Mouse (Mus musculus) kidney, embryonic 14.5 days (tissue): ENCODE measurements around the gene Nsun4. TPM values are rescaled to one million over a fixed set of nuclear protein-coding genes. Genes with fewer than 3 reads are reported as not detected.

Experiments
- ATAC-seq: fragments of 200-750 bp; cut with Nextera tagmentation; 2 replicates; pipeline ENCODE4 v1.8.0; 2017; ENCODE audit warnings: moderate number of reproducible peaks, mild to moderate bottlenecking, moderate TSS enrichment, moderate library complexity; ENCODE audit not compliant: low FRiP score, low TSS enrichment
- H3K27ac ChIP-seq: fragments of 300-500 bp; sonication (generic); 2 replicates; pipeline ENCODE4 v1.5.1; 2014; ENCODE audit warnings: low read depth, mild to moderate bottlenecking, low read length, moderate library complexity, mixed read lengths
- H3K27me3 ChIP-seq: fragments of 300-500 bp; sonication (generic); 2 replicates; pipeline ENCODE4 v1.6.1; 2014; ENCODE audit warnings: mild to moderate bottlenecking, low read length; ENCODE audit not compliant: control insufficient read depth, insufficient read depth
- H3K36me3 ChIP-seq: fragments of 300-500 bp; sonication (generic); 2 replicates; pipeline ENCODE4 v1.6.1; 2014; ENCODE audit warnings: low read length, mixed read lengths; ENCODE audit not compliant: control insufficient read depth, insufficient read depth
- H3K4me1 ChIP-seq: fragments of 300-500 bp; sonication (generic); 2 replicates; pipeline ENCODE4 v1.6.1; 2014; ENCODE audit warnings: low read length, mixed read lengths; ENCODE audit not compliant: control insufficient read depth, insufficient read depth
- H3K4me2 ChIP-seq: fragments of 300-500 bp; sonication (generic); replicated peaks from 2 replicates; pipeline ENCODE4 v1.6.1; 2014; ENCODE audit warnings: low read depth, mild to moderate bottlenecking, low read length
- H3K4me3 ChIP-seq: fragments of 300-500 bp; sonication (generic); 2 replicates; pipeline ENCODE4 v1.5.1; 2014; ENCODE audit warnings: mild to moderate bottlenecking, low read length
- H3K9ac ChIP-seq: fragments of 300-500 bp; sonication (generic); 2 replicates; pipeline ENCODE4 v1.6.1; 2014; ENCODE audit warnings: low read depth, mild to moderate bottlenecking, low read length, moderate library complexity
- H3K9me3 ChIP-seq: fragments of 300-500 bp; sonication (generic); 2 replicates; pipeline ENCODE4 v1.6.1; 2016; ENCODE audit warnings: low read length; ENCODE audit not compliant: control insufficient read depth
- WGBS: fragments of 180-500 bp; shearing (Covaris S2); extraction: QIAGEN DNeasy Blood & Tissue Kit; methylation state at CpG from one replicate; pipeline ENCODE4 v1.1.7; 2014; 5-methylcytosine and 5-hydroxymethylcytosine counted together
- polyA plus RNA-seq: library from polyadenylated mRNA; unstranded; fragments of >200 nt; fragmentation: Nextera tagmentation; extraction: Ambion mirVana; gene quantifications from 2 replicates; pipeline ENCODE4 v1.2.1, GENCODE M21; 2014

Gene Nsun4
- 17.1 and 24.1 TPM in 2 replicates for polyA plus RNA-seq

- WGBS = under 1% methylated on average over 35 of the region's 35 CpGs
Measured at GRCm38 (mm10) chr4:116053399-116053961, at the start of gene Nsun4. Gene Nsun4, minus strand, starts transcription at chr4:116053876.

DNA sequence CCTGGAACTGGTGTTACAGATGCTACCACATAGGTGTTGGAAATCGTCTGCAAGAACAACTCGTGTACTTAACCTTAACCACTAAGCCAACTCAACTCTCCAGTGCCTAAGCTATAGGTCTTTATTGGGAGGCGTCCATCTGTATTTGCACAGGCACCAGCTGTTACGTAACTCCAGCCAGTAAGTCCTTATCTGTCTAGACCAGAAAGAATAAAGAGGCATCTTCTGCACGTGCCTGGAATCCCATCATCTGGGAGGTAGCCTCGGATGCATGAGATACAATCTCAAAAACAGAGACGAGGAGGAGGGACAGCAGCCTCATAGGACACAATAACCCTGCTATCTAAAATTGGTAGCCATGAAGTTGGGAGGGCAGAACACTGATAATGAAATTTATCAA is 47.3 kb upstream of the Nsun4 start:
- no peak for ATAC-seq
- Histone ChIP-seq H3K9me3 (no peaks in the 10 kb centered on the region), H3K4me1 (no peaks in the 10 kb centered on the region), H3K9ac (no peak overlapping the region), H3K4me3 (no peak overlapping the region), H3K4me2 (no peak overlapping the region), H3K36me3 (peaks cover 82% of the 10 kb centered on the region), H3K27me3 (no peaks in the 10 kb centered on the region), H3K27ac (no peak overlapping the region)
- WGBS = 87% methylated on average over 7 of the region's 7 CpGs

More at GRCm38 (mm10) chr4:116053399-116053961, at the start of gene Nsun4:
- Histone ChIP-seq H3K9ac (peak within 1 kb of the TSS; percentile 60), H3K4me3 (peak within 1 kb of the TSS; percentile 59), H3K9me3 (no peaks in the 10 kb centered on the region), H3K27me3 (no peaks in the 10 kb centered on the region), H3K36me3 (0 out of 2 replicates have a peak, but pooled peaks cover 2% of the 10 kb centered on the region), H3K4me2 (peak within 1 kb of the TSS; percentile 64), H3K27ac (peak within 1 kb of the TSS; percentile 87), H3K4me1 (peaks cover 4% of the 10 kb centered on the region; the same call in 1 of the 2 replicates)
- peak; percentile 96 for ATAC-seq

- Histone ChIP-seq H3K27me3 (no peaks in the 10 kb centered on the region), H3K27ac (no peak overlapping the region), H3K36me3 (peaks cover 90% of the 10 kb centered on the region), H3K4me2 (no peak overlapping the region), H3K4me3 (no peak overlapping the region), H3K4me1 (no peaks in the 10 kb centered on the region), H3K9ac (no peak overlapping the region), H3K9me3 (no peaks in the 10 kb centered on the region)
- WGBS = 92% methylated on average over 8 of the region's 8 CpGs
- ATAC-seq = no peak
Measured at GRCm38 (mm10) chr4:116097211-116097610, 43.5 kb upstream of the Nsun4 start.

GRCm38 (mm10) chr4:116096291-116096690 is 42.6 kb upstream of the Nsun4 start:
- no peak overlapping the region for H3K4me2 ChIP-seq
- no peak for ATAC-seq
- peaks cover 87% of the 10 kb centered on the region for H3K36me3 ChIP-seq
- no peak overlapping the region for H3K4me3 ChIP-seq
- no peaks in the 10 kb centered on the region for H3K4me1 ChIP-seq
- H3K9me3 ChIP-seq = no peaks in the 10 kb centered on the region
- WGBS = 92% methylated on average over 10 of the region's 10 CpGs
- no peaks in the 10 kb centered on the region for H3K27me3 ChIP-seq
- no peak overlapping the region for H3K27ac ChIP-seq
- H3K9ac ChIP-seq = no peak overlapping the region

DNA sequence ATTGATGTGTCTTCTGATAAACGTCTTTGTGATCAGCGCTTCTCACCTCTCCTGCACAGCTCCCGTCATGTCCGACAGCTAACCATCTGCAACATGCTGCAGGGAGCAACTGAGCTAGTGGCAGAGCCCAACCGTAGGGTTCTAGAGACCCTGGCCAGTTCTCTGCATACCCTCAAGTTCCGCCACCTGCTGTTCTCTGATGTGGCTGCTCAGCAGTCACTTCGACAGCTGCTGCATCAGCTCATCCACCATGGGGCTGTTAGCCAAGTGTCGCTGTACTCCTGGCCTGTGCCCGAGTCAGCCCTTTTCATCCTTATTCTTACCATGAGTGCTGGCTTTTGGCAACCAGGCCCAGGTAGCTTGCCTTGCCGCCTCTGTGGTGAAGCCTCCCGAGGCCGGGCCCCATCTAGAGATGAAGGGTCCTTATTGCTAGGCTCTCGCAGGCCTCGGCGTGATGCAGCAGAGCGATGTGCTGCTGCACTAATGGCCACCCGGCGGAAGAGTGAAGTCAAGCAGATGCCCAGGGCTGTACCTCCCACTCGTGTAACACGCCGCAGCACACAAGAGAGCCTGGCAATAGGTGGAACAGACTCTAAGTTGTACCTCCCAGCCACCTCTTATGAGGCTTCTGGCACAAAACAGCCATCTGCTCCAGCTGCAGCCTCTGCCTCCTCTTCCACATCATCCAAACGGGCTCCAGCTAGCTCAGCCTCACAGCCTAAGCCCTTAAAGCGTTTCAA is 35.0 kb upstream of the Nsun4 start:
- no peak overlapping the region for H3K9ac ChIP-seq
- H3K4me3 ChIP-seq = no peak overlapping the region
- no peaks in the 10 kb centered on the region for H3K4me1 ChIP-seq
- no peak for ATAC-seq
- no peaks in the 10 kb centered on the region for H3K9me3 ChIP-seq
- H3K4me2 ChIP-seq = no peak overlapping the region
- no peak overlapping the region for H3K27ac ChIP-seq
- H3K27me3 ChIP-seq = no peaks in the 10 kb centered on the region
- WGBS = 91% methylated on average over 23 of the region's 23 CpGs
- H3K36me3 ChIP-seq = peaks cover 71% of the 10 kb centered on the region

DNA sequence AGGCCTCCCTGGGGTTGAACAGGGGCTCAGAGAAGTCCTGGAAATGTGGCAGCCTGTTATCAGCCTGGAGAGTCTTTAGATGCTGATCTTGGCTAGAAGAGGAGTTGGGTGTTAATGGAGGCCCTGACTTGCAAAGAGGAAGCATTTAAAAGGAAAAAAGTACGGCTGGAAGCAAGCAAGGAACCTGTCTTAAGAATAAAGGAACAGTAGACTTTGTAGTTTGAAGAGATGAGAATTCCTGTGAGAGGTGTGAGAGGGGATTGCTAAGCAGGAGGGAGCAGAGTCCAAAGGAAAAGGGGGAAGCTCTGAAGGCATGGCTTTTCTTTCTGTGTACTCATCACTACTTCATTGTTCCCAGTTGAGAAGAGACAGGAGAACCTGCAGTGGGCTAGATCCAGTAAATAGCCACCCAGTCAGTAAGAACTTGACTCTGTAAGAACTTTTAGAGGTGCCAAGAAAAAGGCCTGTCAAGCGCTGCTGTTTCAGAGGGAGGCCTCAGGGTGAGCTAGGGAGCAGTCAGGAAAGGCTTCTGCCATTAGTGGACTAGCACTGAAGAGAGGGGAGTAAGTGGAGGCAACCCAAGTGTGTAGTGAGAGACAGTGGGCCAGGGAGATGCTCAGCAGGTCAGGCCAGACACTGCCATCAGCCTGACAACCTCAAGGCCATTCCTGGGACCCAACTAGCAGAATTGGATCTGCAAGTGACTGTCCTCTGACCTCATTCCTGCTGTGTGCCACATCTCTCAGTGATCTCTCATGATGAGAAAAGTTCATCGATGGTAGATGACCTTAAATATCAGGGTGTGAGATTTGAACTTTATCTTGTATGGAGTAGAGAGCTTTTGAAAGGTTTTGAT is 23.8 kb upstream of the Nsun4 start:
- peak overlapping the region; percentile 99 for H3K9ac ChIP-seq
- H3K36me3 ChIP-seq = peaks cover 26% of the 10 kb centered on the region
- no peaks in the 10 kb centered on the region for H3K9me3 ChIP-seq
- peaks cover 26% of the 10 kb centered on the region for H3K4me1 ChIP-seq
- H3K4me3 ChIP-seq = peak overlapping the region; percentile 99
- ATAC-seq = no peak
- peak overlapping the region; percentile 95; the same call in 1 of the 2 replicates for H3K27ac ChIP-seq
- peak overlapping the region; percentile 53 for H3K4me2 ChIP-seq
- 54% methylated on average over 3 of the region's 3 CpGs for WGBS
- H3K27me3 ChIP-seq = no peaks in the 10 kb centered on the region

- no peaks in the 10 kb centered on the region for H3K27me3 ChIP-seq
- ATAC-seq = peak; percentile 12
- H3K4me1 ChIP-seq = peaks cover 26% of the 10 kb centered on the region
Measured at GRCm38 (mm10) chr4:116076369-116077231, 22.9 kb upstream of the Nsun4 start.

GRCm38 (mm10) chr4:116075631-116076368 is 22.1 kb upstream of the Nsun4 start:
- Histone ChIP-seq H3K9ac (peak overlapping the region; percentile 99), H3K9me3 (no peaks in the 10 kb centered on the region), H3K4me2 (peak overlapping the region; percentile 53), H3K36me3 (peaks cover 11% of the 10 kb centered on the region), H3K4me1 (peaks cover 26% of the 10 kb centered on the region), H3K27me3 (no peaks in the 10 kb centered on the region), H3K27ac (peak overlapping the region; percentile 95), H3K4me3 (peak overlapping the region; percentile 99)
- under 1% methylated on average over 63 of the region's 77 CpGs for WGBS
- ATAC-seq = peak; percentile 80

More at GRCm38 (mm10) chr4:116076369-116077231, 22.9 kb upstream of the Nsun4 start:
- no peaks in the 10 kb centered on the region for H3K9me3 ChIP-seq
- peak overlapping the region; percentile 99 for H3K4me3 ChIP-seq
- 2% methylated on average over 37 of the region's 37 CpGs for WGBS
- peaks cover 19% of the 10 kb centered on the region for H3K36me3 ChIP-seq
- H3K9ac ChIP-seq = peak overlapping the region; percentile 99
- peak overlapping the region; percentile 95 for H3K27ac ChIP-seq
- peak overlapping the region; percentile 53 for H3K4me2 ChIP-seq
